Mouse (Mus musculus) neural tube, embryonic 10.5 days (tissue): ENCODE data around the gene Bend5.

Source experiments
- DNase-seq: peaks from one replicate; pipeline ENCODE4 v3.0.0-alpha.2; 2017; ENCODE audit warnings: low spot score; ENCODE audit errors: extremely low spot score

The Bend5 gene

GRCm38 (mm10) chr4:111441709-111442108 is 26.9 kb downstream of the Bend5 start:
- DNase-seq = no peak

- no peak for DNase-seq
These were observed 27.8 kb downstream of the Bend5 start for GRCm38 (mm10) chr4:111442435-111443238.

GRCm38 (mm10) chr4:111443906-111444615 is 29.3 kb downstream of the Bend5 start:
- DNase-seq = no peak

- no peak for DNase-seq
These were observed 29.9 kb downstream of the Bend5 start for GRCm38 (mm10) chr4:111444616-111445160.

- no peak for DNase-seq
These were observed 33.1 kb downstream of the Bend5 start for GRCm38 (mm10) chr4:111447918-111448317.

GRCm38 (mm10) chr4:111448586-111448985 is 33.8 kb downstream of the Bend5 start:
- DNase-seq = no peak

- DNase-seq = no peak
These were observed 34.8 kb downstream of the Bend5 start for GRCm38 (mm10) chr4:111449442-111450199.

- no peak for DNase-seq
These were observed 36.6 kb downstream of the Bend5 start for GRCm38 (mm10) chr4:111451283-111451918.

- DNase-seq = no peak
These were observed 37.4 kb downstream of the Bend5 start for GRCm38 (mm10) chr4:111452192-111452591.

GRCm38 (mm10) chr4:111453275-111453674 is 38.5 kb downstream of the Bend5 start:
- DNase-seq = no peak

- no peak for DNase-seq
These were observed 40.8 kb downstream of the Bend5 start for GRCm38 (mm10) chr4:111455621-111456020.

GRCm38 (mm10) chr4:111457568-111457967 is 42.8 kb downstream of the Bend5 start:
- DNase-seq = no peak

GRCm38 (mm10) chr4:111467293-111467773 is 52.5 kb downstream of the Bend5 start:
- no peak for DNase-seq

GRCm38 (mm10) chr4:111467796-111468195 is 53.0 kb downstream of the Bend5 start:
- no peak for DNase-seq

- no peak for DNase-seq
These were observed 55.0 kb downstream of the Bend5 start for GRCm38 (mm10) chr4:111469847-111470246.

- DNase-seq = no peak
These were observed 56.9 kb downstream of the Bend5 start for GRCm38 (mm10) chr4:111471726-111472125.

- no peak for DNase-seq
These were observed 57.7 kb downstream of the Bend5 start for GRCm38 (mm10) chr4:111472511-111472910.

- no peak for DNase-seq
These were observed 58.2 kb downstream of the Bend5 start for GRCm38 (mm10) chr4:111473014-111473413.

GRCm38 (mm10) chr4:111475374-111475971 is 60.7 kb downstream of the Bend5 start:
- DNase-seq = no peak

- DNase-seq = no peak
These were observed 62.7 kb downstream of the Bend5 start for GRCm38 (mm10) chr4:111477507-111477906.

- no peak for DNase-seq
These were observed 68.7 kb downstream of the Bend5 start for GRCm38 (mm10) chr4:111483499-111483898.
